Mouse (Mus musculus) liver, adult 2 months (tissue): ENCODE data around the gene S100pbp.

Experiments used
- CTCF ChIP-seq: fragments of 200-500 bp; IDR thresholded peaks from 2 replicates; pipeline ENCODE4 v1.5.1; 2011; ENCODE audit warnings: low read depth, low read length, control low read depth
- POLR2A ChIP-seq: fragments of 200-500 bp; IDR thresholded peaks from 2 replicates; pipeline ENCODE4 v1.6.1; 2011; ENCODE audit warnings: low read length, control low read depth; ENCODE audit not compliant: insufficient read depth; ENCODE audit errors: extremely low read depth

- TF ChIP-seq POLR2A (no peak), CTCF (no peak)
Observed at GRCm38 (mm10) chr4:129139642-129140041, 49.9 kb downstream of the S100pbp start.
